Mouse (Mus musculus) adrenal gland, postnatal 14 days (tissue): ENCODE data around the gene Ahnak2. TPM values are rescaled to one million over a fixed set of nuclear protein-coding genes. Genes with fewer than 3 reads are reported as not detected.

ENCODE experiments used
- DNase-seq: peaks from one replicate; pipeline ENCODE4 v3.0.0; 2021; ENCODE audit warnings: mixed read lengths
- total RNA-seq: library from RNA; stranded (reverse); gene quantifications from 2 replicates; pipeline ENCODE4 v1.2.3, GENCODE M21; 2021

Ahnak2 gene
- total RNA-seq, 1 experiment from 2014 or later, result 7.2 TPM

DNA sequence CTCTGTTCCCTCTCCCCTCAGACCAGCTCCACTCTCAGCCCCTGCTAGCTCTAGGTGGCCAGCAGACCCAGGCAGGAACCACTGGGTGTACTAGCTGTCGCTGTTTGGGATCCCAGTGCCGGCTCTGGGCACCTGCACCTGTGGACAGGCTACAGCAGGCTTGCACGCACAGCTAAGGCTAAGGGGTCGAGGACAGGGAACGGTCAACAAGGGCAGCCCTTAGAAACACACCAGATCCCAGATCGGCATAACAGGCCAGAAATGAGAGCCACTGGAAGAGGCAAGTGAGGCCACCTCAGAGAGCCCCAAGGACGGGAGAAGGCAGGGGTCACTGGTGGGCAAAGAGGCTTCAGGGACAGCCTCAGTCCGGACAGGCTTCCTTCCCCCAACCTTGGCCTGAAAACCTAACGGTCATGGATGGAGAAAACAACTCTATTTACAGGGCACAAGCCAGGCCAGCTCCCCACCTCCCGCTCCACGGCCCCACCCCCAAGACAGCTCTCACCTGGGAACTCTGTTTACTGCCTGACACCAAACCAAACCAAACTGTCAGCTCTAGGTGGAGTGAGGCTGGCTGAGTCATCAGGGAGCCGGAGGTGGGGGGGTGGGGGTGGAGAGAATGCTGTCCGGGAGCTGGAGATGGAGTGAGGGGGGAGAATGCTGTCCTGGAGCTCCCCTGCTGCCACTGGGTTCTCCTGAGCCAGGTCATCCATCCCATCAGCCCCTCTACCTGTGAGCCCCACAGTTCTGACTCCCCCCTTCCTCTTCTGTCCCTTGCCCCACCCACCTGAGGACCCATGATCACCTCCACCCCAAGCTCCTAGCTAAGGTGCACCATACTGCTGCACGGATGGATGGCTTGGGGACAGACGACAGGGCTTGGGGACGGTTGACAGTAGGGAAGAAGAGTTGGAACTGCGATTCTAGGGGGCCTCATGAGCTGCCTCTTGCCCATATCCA lies 5.6 kb downstream of the Ahnak2 start:
- DNase-seq, result no peak

DNA sequence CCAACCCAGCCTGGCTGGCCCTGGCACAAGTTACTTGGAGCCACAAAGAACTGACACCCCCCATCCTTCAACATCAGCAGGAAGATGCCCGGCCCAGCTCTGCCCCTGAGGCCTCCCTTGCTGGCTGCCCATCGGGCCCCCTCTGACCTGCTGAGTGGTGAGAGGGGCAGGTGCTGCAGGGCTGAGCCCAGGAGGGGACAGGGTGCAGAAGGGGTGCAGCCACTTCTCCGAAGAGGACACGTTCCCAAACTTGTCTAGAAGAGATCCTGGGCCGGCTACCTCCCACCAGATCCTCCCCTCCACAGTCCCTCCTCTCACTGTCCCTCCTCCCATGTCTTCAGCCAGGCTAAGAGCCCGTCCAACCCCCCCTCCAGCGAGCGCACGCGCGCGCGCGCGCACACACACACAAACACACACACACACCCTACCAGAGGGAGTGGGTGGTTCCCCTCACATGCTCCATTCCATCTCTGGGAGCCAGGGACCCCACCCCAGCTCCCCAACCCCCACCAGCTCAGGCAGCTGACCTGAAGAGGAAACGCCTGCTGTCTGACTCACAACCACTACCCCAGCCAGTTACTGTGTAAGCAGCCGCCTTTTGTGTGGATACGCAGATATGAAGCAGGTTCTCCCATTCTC lies 6.9 kb downstream of the Ahnak2 start:
- no peak for DNase-seq

DNA sequence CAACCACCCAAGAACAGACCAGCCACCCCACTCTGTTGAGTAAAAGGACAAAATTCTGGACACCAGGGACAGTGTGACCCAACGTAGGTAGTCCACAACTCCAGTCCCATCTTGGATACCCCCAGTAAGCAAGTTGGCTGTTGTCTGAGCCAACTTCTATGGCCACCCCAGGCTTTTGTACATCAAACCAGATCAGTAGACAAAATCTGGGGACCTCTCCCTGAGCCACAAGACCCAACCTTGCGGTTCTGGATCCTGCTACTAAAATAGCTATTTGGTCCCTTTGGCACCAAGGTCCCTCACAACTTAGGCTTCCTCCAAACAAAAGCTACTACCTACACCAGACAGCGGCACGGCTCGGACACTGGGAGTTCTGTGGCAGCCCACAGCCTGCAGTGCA lies 7.5 kb downstream of the Ahnak2 start:
- DNase-seq, result no peak

DNA sequence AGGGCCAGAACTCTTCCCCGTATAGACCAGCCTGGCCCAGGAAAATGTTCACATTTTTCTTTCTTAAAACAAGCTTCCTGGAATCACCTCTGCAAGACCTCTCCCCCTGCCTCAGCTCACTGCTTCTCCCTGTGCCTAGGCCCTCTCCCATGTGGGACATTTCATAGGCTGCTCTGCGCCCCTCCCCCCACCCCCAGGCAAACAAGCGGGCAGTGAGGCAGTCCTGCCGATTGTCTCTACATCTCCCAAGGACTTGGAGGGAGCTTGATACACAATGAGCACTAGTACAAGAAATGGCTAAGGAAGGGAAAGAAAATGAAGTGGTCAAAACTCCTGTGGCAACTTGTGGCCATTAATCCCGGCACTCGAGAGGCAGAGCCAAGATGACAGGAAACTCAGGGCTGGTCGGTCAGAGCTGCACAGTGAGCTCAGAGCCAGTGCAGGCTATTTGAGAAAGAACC lies 8.1 kb downstream of the Ahnak2 start:
- no peak for DNase-seq

DNA sequence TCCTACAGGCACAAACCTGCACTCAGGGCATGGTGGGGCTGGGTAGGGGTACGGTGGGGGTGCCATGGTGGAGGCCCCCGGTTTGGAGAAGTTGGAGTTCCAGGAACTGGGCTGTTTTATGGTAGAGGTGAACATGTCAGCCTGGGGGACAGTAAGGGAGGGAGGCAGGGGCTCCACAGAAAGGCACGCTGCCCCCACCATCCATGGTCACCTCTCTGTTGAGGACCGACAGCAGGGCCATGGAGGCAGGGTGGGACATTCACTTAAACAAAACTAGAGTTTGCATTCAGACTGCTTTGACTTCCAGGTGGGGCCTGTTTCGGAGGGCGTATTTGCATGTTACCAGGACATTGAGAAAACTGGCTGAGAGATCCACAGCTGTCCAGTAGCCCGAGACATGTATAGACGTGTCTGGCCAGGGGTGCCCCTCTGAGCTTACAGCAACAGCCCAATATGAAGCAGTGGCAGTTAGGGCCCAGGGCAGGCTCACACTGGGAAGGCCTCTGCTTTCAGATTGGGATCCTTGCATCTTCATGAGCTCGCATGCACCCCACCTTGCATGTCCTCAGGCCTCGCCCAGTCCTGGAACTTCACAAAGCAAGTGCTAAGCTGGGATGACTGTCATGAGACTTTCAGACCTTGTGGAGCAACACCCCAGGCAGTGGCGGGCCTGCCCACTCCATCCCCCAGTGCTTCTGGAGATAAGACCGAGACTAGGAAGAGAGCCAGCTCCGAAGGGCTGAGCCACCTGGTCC lies 8.7 kb downstream of the Ahnak2 start:
- peak; percentile 78 for DNase-seq

DNA sequence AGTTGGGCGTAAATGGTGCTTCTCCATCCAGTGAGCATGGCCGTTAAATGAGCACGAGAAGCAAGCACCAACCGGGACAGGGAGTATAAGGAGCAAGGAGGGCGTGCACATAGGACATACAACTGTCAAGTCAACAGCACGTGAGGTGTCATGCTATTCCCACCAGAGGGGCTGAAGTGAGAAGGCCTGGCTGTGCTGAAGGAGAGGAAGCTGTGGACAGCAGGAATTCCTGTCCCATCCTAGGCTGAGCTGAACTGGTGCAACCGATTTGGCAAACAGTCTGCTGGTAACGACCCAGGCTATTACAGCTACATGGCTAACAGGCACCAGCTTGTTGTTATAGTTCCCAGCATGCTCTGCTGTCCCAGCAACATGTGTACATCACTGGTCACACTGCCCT lies 11.4 kb downstream of the Ahnak2 start:
- DNase-seq, result no peak

DNA sequence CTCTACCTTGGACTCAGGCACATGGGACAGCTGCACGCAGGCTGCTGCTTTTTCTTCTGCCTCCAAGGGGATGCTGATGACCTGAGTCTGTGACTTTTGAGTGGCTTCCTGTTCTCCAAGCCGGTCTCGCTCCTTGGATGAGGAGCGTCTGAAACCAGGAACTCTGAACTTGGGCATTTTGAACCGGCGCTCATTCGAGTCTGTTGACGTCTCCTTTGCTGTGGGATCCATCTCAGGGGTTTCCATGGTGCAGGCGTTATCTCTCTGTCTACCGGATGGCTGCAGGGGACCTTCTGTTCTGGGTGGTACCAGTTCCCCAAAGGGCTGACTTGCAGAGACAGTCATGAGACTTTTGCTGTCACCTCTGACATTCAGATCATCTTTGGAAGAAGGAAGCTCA lies 28.0 kb downstream of the Ahnak2 start:
- DNase-seq, result no peak

DNA sequence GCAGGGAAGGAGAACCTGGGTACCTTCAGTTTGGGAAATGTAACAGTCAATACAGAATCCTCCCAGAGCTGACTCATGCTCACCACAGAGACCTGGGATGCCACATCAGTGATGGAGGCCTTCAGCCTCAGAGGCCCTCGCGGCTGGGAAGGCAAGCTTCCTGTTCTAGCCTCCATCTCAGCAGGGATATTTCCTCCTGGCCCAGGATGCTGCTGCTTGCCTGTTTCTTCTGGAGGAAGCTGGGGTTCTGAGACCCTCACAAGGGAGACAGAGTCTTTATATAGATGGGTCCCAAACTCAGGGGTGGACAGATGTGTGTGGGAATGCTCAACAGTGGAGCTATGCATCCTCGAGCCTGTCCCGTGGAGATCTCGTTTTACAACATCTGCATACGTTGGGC lies 28.4 kb downstream of the Ahnak2 start:
- DNase-seq, result no peak

DNA sequence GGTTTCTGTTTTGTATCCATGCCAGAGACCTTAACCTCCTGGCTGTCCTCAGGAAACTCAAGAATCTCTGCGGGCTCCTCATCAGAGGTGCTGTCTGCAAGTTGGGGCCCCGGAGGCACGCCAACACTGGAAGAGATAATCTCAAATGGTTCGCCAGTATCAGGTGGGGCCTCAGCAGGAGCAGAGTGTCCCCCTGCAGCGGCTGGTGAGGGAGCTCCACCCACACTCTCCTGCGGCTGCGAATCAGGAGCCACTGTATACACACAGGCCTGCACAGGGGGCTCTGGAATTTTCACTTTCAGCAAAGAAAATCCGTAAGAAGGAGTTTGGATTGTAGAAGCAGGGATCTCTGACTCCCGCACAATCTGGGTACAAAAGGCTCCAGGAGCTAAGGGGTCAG lies 29.1 kb downstream of the Ahnak2 start:
- DNase-seq, result no peak

DNA sequence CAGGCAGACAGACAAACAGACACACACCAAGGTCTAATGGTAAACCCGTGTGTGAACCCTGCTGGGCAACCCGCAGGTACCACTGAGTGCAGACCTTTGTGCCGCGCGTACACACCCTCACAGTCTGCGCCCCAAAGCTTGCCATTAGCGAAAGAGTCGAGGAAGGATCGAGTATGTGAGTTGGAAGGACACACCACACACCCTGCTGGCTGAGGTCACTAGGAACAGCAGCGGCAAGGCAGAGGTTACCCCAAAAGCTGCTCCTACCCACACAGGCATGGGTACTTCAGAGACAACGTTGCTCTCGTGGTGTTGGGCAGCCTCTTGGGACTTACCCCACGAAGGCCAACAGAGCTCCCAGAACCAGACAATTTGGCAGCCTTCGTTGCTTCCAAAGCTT lies 30.2 kb downstream of the Ahnak2 start:
- DNase-seq, result no peak

DNA sequence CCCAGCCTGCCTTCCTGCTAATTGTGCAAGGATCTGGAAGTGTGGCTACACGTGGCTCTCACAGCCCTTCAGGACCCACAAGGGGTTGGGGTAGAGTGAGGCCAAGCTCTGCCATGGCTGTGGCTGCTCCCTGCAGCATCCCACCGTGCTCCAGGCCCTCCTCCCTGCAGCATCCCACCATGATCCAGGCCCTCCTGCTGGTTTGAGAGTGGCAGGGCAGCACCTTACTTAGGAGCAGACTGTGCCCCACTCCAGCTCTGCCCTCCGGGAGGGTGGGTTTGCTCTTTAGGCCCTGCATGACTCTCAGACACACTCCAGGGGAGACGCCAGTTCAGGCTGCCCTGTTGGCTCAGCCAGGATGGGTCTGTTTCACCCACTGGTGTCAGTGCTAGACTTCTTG lies 32.1 kb downstream of the Ahnak2 start:
- no peak for DNase-seq

DNA sequence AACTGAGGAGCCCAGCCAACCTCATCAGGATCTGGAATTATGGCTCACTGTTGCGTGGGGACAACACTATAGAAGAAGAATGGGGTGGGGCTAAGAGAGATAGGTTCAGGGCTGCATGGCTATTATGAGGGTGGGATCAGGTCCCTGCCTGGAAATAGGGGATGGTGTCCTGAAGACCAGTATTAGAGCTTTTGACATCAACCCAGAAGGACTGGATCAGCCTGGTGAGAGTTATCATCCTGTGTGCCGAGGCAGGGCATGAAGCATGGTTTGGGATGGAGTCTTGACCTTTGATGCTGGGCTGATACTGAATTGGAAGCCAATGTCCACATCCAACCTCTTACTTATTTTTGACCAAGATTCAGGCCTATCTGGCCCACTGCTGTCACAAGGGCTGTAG lies 32.7 kb downstream of the Ahnak2 start:
- DNase-seq, result no peak

DNA sequence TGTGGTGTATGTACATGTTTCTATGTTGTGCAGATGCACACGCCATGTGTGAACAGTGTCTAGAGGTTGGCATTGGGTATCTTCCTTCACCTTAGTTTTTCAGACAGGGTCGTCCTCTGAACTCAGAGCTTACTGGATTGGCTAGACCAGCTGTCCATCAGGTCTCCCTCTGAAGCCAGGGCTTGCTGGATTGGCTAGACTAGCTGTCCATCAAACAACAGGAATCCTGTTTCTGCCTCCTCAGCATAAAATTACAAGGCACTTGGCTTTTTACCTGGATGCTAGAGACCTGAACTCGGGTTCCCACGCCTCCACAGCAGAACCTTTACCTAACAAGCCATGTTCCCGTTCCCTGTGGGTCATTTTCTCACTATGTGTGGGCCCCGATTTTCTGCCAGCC lies 33.4 kb downstream of the Ahnak2 start:
- DNase-seq, result no peak

DNA sequence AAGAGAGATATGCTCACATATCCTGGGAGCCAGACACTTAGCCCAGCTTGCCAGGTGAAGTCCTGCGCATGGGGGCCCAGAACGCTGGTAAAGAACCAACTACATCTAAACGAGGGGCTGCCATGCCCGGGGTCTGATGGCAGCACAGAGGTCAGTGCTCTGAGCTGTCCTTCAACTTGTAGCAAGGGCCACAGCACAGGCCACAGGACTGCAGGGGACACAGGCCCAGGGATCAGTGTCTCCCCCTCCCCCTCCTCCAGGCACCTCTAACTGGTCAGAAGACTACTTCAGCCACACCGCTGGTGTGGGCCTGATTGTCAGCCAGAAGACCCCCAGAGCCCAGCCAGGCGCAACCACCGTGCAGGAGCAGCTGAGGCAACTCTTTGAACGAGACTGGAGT lies 34.3 kb downstream of the Ahnak2 start:
- DNase-seq, result no peak

DNA sequence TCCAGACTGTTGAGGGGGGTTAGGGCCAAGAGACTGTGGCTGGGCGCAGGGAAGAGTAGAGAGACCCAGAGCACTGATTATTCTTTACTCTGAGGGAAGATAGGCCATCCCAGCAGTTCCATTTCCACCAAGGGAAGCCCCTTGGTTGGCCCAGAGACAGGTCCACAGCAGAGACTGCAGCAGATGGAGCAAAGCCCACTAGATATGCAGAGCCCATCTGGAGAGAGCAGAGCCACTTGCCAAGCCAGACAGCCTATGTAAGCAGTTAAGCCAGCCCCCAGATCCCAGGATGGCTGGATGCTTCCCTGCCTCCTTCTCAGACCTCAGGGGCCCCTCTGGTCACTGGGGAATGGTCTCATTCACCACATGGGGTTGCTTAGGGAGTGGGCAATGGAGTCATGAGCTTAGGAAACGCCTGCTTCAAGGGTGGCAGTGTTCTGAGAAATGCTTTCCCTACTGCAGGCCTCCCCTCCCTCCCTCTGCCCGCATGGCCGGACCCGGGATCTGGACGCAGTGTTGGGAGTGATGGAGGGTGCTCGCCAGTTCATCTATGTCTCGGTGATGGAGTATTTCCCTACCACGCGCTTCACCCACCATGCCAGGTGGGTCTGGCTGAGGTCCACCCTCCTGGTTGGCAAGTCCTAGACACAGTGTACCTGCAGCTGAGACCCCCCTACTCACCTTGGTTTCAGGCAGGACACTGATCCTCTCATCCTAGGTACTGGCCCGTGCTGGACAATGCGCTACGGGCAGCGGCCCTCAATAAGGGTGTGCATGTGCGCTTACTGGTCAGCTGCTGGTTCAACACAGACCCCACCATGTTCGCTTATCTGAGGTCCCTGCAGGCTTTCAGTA lies 35.2 kb downstream of the Ahnak2 start:
- no peak for DNase-seq

DNA sequence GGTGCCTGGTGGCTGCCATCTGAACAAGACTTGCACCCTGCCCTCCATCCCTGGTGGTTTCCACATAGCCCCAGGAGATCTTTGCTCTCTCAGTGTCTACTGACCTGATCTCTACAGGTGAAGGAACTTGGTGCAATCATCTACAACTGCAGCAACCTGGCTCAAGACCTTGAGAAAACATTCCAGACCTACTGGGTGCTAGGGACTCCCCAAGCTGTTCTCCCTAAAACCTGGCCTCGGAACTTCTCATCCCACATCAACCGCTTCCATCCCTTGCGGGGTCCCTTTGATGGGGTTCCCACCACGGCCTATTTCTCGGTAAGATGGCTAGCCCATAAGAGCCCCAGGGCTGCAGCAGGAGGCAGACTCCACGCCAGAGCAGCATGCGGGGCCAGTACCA lies 35.9 kb downstream of the Ahnak2 start:
- DNase-seq, result no peak

DNA sequence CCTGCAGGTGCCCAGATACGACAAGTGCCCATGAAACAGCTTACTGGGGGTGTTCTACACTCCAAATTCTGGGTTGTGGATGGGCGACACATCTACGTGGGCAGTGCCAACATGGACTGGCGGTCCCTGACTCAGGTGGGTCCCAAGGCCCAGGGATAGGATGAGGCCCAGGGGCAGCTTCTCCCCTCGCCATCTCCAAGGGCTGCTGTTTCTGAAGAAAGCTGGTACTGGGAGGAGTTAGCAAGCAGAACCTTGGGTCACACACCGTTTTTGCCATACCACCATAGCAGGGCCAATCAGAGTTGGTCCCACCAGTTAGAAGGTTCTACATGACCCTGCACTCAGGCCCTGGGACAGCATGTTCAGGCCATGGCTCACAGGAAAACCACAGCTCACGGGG lies 37.5 kb downstream of the Ahnak2 start:
- DNase-seq, result no peak

DNA sequence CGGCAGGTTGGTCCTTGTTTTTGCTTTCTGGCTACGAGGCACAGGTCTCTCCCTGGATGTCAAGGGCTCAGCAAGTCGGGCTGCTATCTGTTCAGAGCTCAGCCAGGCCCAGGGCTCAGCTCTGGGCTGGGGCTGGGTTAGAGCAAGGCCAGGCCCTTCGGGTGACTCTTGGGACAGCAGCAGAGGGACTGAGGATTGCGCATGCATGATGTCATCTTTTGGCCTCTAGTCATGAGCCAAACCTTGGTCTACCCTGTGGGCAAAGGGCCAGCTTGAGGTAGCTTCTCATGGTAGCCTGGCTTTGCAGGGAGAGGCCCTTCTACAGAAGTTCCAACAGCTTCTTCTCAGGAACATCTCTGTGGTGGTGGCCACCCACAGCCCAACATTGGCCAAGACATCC lies 38.3 kb downstream of the Ahnak2 start:
- DNase-seq, result peak; percentile 83

DNA sequence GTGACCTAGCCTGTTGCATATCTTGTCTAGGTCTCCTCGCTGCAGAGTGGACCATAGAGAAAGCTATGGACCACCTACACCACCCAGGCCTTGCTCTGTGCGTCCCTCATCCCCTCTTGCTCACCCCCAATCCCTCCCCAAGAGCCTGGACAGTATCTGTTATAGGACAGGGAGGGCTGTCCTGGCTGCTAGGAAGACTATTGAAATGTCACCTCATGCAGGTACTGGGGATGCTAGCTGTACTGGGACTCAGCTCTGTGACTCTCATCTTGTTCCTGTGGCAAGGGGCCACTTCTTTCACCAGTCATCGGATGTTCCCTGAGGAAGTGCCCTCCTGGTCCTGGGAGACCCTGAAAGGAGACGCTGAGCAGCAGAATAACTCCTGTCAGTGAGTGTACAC lies 39.3 kb downstream of the Ahnak2 start:
- DNase-seq, result no peak

DNA sequence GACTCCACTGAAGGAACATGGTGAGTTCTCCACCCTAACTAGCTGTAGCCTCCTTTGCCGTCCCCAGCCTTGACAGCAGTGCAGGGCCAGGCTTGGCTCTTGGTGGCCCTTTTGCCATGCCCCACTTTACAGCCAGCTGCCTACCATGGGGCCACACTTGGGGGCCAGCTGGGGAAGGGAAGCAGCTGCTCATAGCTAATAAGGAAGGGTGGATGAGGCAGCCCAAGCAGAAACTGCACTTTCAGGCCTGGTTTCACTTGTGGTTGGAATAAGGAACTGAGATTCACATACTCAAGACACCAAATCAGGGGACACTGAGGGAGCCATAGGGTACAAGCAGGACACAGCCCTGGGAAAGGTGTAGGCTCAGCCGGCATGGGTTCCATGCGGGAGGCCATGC lies 40.4 kb downstream of the Ahnak2 start:
- no peak for DNase-seq

DNA sequence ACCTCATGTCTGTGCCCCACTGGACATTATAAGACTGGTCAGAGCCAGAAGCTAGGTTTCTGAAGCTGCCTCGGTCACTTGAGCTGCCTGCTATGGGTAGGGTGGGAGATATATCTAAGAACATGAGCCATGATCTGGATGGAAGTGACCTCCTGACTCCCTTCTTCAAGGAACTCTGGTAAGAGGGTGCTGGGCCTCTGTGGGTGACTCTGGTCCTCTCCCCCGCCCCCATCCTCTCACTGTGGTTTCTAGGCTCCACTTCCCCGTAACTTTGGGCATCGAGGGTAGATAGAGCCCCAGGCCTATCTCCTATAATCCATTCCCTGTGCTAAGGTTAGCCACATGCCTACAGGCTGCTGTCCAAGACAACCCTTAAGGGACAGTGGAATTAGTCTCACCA lies 41.0 kb downstream of the Ahnak2 start:
- DNase-seq, result no peak
